19 mouse cellular contexts compared by ENCODE assay signal in genomic region chr13:37667871-37668270, GRCm38 (mm10).
A peak's percentile ranks its signal among the peaks of the same experiment; 100 is the strongest.
DNase-seq lines count a peak whose midpoint lies in the region; ATAC-seq and TF ChIP-seq lines count a peak whose summit lies in the region.
"Had no signal": no experiment of that assay in that cellular context is flagged by ENCODE, and none has a peak within 500 bp of the region (broad histone marks: within the 10 kb centered on the region; RNA-seq: fewer than 3 reads in every experiment).

No protein-coding gene starts in this region.

- peak overlapping the region; percentile 35; the same call in 1 of the 2 replicates for H3K27ac ChIP-seq in kidney, adult 2 months (ENCODE audit: insufficient read depth, low read depth, low read length)
- H3K27ac ChIP-seq in lung, embryonic 16.5 days (ENCODE audit: low read length) = peak overlapping the region; percentile 83
- H3K27ac ChIP-seq: forebrain, embryonic 12.5 days; hindbrain, embryonic 12.5 days; limb, embryonic 15.5 days had no signal

- no peak overlapping the region for H3K4me3 ChIP-seq in kidney, adult 2 months (ENCODE audit: insufficient read depth, low read depth, low read length)
- H3K4me3 ChIP-seq in lung, embryonic 16.5 days (ENCODE audit: low read length) = no peak overlapping the region
- H3K4me3 ChIP-seq: forebrain, embryonic 12.5 days; hindbrain, embryonic 12.5 days; limb, embryonic 15.5 days had no signal

- no peak overlapping the region for H3K4me2 ChIP-seq in lung, embryonic 16.5 days (ENCODE audit: low read depth, low read length)
- H3K4me2 ChIP-seq: forebrain, embryonic 12.5 days; hindbrain, embryonic 12.5 days; limb, embryonic 15.5 days had no signal

- TF ChIP-seq POLR2A in kidney, adult 2 months (IDR thresholded peaks at IDR 0.05; ENCODE audit: low read depth, low read length) = no peak

- no peak overlapping the region for H3K9ac ChIP-seq in lung, embryonic 16.5 days (ENCODE audit: low read length)
- H3K9ac ChIP-seq: forebrain, embryonic 12.5 days; hindbrain, embryonic 12.5 days; limb, embryonic 15.5 days had no signal

- no peak for TF ChIP-seq CTCF in kidney, adult 2 months (conservative IDR thresholded peaks at IDR 0.05; ENCODE audit: insufficient read depth, insufficient read length, low read depth, low read length)

- no peaks in the 10 kb centered on the region for H3K27me3 ChIP-seq in kidney, adult 2 months (replicated peaks; ENCODE audit: control insufficient read depth, insufficient read depth, low read length)
- no peaks in the 10 kb centered on the region for H3K27me3 ChIP-seq in lung, embryonic 16.5 days (ENCODE audit: control insufficient read depth, insufficient read depth, low read depth, low read length)
- H3K27me3 ChIP-seq: forebrain, embryonic 12.5 days; hindbrain, embryonic 12.5 days; limb, embryonic 15.5 days; Patski had no signal

- H3K9me3 ChIP-seq in lung, embryonic 16.5 days (ENCODE audit: control insufficient read depth, low read length) = no peaks in the 10 kb centered on the region
- H3K9me3 ChIP-seq: forebrain, embryonic 12.5 days; hindbrain, embryonic 12.5 days; limb, embryonic 15.5 days had no signal

- 81% methylated on average over 5 of the region's 5 CpGs for WGBS in kidney, adult 2 months
- 50% methylated on average over 5 of the region's 5 CpGs for WGBS in lung, embryonic 16.5 days

- ATAC-seq in lung, embryonic 16.5 days (ENCODE audit: low read depth) = peak; percentile 60
- no peak for ATAC-seq in cerebellum, adult (ENCODE audit: insufficient number of reproducible peaks, low FRiP score, low TSS enrichment)
- ATAC-seq: CD4-positive, CD25-positive, alpha-beta regulatory T cell, adult 4 months; midbrain, embryonic 16.5 days; Patski had no signal

- intact Hi-C loops in heart, postnatal 10 days (cut with DNase I) = no loop called here

- H3K4me1 ChIP-seq in kidney, adult 2 months (ENCODE audit: control insufficient read depth, insufficient read depth, low read length) = no peaks in the 10 kb centered on the region
- H3K4me1 ChIP-seq in lung, embryonic 16.5 days (replicated peaks; ENCODE audit: control insufficient read depth, insufficient read depth, low read length) = peaks cover 7% of the 10 kb centered on the region; the same call in 1 of the 2 replicates
- H3K4me1 ChIP-seq: forebrain, embryonic 12.5 days; hindbrain, embryonic 12.5 days had no signal

- DNase-seq in heart, adult 11 months = peak; percentile 85
- no peak for DNase-seq in heart, postnatal 10 days
- peak; percentile 25 for DNase-seq in kidney, adult 2 months
- DNase-seq in kidney, adult 18-20 months = no peak
- no peak for DNase-seq in lung, postnatal 4 days
- DNase-seq in naive thymus-derived CD4-positive, alpha-beta T cell, adult 2 months (ENCODE audit: low read depth) = peak; percentile 29
- DNase-seq: adrenal gland, adult 8-10 months; cerebellum, adult 9-10 months; gastrocnemius, postnatal 25 days; heart, postnatal 14 days; right cerebral cortex, postnatal 25 days had no signal

- no peaks in the 10 kb centered on the region for H3K36me3 ChIP-seq in kidney, adult 2 months (ENCODE audit: control insufficient read depth, insufficient read depth, low read length)
- no peaks in the 10 kb centered on the region for H3K36me3 ChIP-seq in lung, embryonic 16.5 days (ENCODE audit: control insufficient read depth, insufficient read depth, low read length)
- H3K36me3 ChIP-seq: forebrain, embryonic 12.5 days; hindbrain, embryonic 12.5 days; limb, embryonic 15.5 days had no signal

Comparison
In these comparisons a context has a peak if more than half of its experiments do, and no peak if none do; other contexts are left out.
1. DNase-seq: peak in heart, adult 11 months (single experiment), kidney, adult 2 months (single experiment) and naive thymus-derived CD4-positive, alpha-beta T cell, adult 2 months (single experiment); none in heart, postnatal 10 days (0 of 2), kidney, adult 18-20 months (single experiment) and lung, postnatal 4 days (0 of 2).